Mouse (Mus musculus): ENCODE data around the gene Arhgef16. TPM values are rescaled to one million over a fixed set of nuclear protein-coding genes. Genes with fewer than 3 reads are reported as not detected.

Arhgef16 gene
- polyA plus RNA-seq, 1 experiment from 2014 or later = 0.32 TPM

DNA sequence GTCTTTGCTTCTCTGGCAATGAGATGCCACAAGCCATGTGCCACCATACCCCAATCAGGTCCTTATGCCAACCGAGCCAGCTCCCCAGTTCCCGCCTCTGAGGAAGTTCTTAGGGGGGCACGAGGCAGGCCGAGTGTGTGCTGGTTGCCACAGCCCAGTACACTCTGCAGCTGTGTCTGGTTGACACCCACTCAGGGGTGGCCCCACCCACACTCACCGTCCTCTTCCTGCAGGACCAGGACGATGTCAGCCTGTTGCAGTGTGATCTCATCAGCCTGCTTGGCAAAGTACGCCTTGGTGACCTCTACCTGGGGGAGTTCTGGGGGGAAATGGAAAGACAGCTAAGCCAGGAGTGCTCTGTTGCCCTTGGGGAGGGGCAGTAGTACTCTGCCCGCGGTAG is 22.0 kb downstream of the Arhgef16 start:
- H3K4me3 ChIP-seq (replicated peaks) = no peak overlapping the region
- no peaks in the 10 kb centered on the region for H3K4me1 ChIP-seq (replicated peaks)
- no peak overlapping the region for H3K9ac ChIP-seq (replicated peaks)
- 89% methylated on average over 9 of the region's 9 CpGs for WGBS
- H3K27me3 ChIP-seq = no peaks in the 10 kb centered on the region
- peaks cover 4% of the 10 kb centered on the region; the same call in 1 of the 2 replicates for H3K36me3 ChIP-seq
- no peak overlapping the region for H3K27ac ChIP-seq
- no peak overlapping the region for H3K4me2 ChIP-seq (replicated peaks)
- no peak for ATAC-seq
- no peaks in the 10 kb centered on the region for H3K9me3 ChIP-seq

DNA sequence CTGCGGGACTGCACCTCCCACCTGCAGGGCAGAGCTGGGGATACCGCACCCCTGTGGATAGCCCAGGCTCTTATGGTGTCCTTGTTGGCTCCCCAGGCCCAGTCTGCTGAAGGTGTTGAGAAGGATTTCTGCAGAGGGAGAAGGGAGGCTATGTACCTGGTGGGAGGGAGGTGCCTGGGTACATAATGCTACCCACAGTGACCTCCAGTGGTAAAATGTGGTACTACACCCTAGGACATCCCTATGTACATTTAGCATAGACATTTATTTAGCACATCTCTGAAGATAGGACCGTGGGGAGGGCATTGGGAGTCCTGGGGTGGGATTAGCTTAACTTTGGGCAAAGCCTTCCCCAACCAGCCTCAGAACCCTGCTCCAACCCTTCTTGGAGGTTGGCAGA is 28.5 kb downstream of the Arhgef16 start:
- no peaks in the 10 kb centered on the region for H3K4me1 ChIP-seq (replicated peaks)
- ATAC-seq = no peak
- no peak overlapping the region for H3K27ac ChIP-seq
- no peaks in the 10 kb centered on the region for H3K9me3 ChIP-seq
- H3K4me3 ChIP-seq (replicated peaks) = no peak overlapping the region
- WGBS = 56% methylated on average over 3 of the region's 3 CpGs
- no peaks in the 10 kb centered on the region for H3K27me3 ChIP-seq
- no peak overlapping the region for H3K4me2 ChIP-seq (replicated peaks)
- no peak overlapping the region for H3K9ac ChIP-seq (replicated peaks)
- H3K36me3 ChIP-seq = peaks cover 9% of the 10 kb centered on the region; the same call in 1 of the 2 replicates

DNA sequence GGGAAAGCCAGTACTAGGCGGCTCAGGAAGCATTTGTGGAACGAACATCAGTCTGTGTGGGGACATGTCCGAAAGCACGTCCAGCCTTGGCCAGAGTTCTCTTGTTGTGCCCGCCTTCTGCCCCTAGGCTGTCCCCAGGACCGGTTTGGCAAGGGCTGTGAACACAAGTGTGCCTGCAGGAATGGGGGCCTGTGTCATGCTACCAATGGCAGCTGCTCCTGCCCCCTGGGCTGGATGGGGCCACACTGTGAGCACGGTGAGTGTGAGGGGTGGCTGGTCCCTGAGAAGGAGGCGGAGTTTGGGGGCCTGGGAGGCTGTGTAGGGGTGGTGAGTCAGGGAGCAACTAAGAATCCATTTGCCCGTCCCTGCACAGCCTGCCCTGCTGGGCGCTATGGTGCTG is 32.0 kb downstream of the Arhgef16 start:
- Histone ChIP-seq H3K4me2 (replicated peaks) (no peak overlapping the region), H3K9me3 (no peaks in the 10 kb centered on the region), H3K4me1 (replicated peaks) (no peaks in the 10 kb centered on the region), H3K27ac (no peak overlapping the region), H3K9ac (replicated peaks) (no peak overlapping the region), H3K36me3 (peaks cover 8% of the 10 kb centered on the region; the same call in 1 of the 2 replicates), H3K27me3 (no peaks in the 10 kb centered on the region), H3K4me3 (replicated peaks) (no peak overlapping the region)
- 60% methylated on average over 10 of the region's 10 CpGs for WGBS
- no peak for ATAC-seq

DNA sequence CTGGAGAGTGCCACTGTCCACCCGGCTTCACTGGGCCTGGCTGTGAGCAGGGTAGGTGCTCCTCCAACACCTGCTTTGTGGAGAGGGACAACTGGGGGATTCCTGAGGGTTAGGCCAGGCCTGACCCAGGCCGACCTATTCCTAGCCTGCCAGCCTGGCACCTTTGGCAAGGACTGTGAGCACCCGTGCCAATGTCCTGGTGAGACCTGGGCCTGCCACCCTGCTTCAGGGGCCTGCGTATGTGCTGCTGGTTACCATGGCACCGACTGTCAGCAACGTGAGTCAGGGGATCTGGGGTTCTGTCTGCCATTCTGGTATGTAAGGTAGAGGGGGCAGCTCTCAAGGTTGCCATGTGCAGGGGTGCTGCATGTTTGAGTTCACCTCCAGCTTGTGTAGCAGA is 34.0 kb downstream of the Arhgef16 start:
- 87% methylated on average over 6 of the region's 6 CpGs for WGBS
- no peak for ATAC-seq
- H3K9ac ChIP-seq (replicated peaks) = no peak overlapping the region
- no peak overlapping the region for H3K4me3 ChIP-seq (replicated peaks)
- H3K36me3 ChIP-seq = peaks cover 8% of the 10 kb centered on the region
- no peak overlapping the region for H3K27ac ChIP-seq
- H3K27me3 ChIP-seq = no peaks in the 10 kb centered on the region
- no peaks in the 10 kb centered on the region for H3K4me1 ChIP-seq (replicated peaks)
- no peak overlapping the region for H3K4me2 ChIP-seq (replicated peaks)
- no peaks in the 10 kb centered on the region for H3K9me3 ChIP-seq

DNA sequence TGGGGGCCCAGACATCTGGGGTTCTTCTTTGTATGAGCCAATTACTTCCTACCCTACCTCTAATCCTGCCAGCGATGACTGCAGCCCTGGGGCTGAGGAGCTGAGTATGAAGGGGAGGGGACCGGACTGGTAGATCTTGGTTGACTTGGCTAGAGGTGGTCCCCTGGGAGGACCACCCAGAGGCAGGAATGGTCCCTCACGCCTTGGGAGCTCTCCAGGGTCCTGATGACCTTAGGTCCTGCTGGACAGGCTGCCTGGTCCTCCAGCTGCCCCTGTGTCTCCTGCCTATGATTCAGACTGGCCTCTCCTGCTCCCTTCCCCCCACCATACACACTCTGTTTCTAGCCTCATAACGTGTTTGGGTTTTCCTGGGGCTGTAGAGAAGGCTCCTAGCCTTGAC is 39.4 kb downstream of the Arhgef16 start:
- Histone ChIP-seq H3K9ac (replicated peaks) (no peak overlapping the region), H3K4me2 (replicated peaks) (no peak overlapping the region), H3K27ac (no peak overlapping the region), H3K4me3 (replicated peaks) (no peak overlapping the region), H3K27me3 (no peaks in the 10 kb centered on the region), H3K36me3 (peaks cover 5% of the 10 kb centered on the region; the same call in 1 of the 2 replicates), H3K9me3 (no peaks in the 10 kb centered on the region), H3K4me1 (replicated peaks) (no peaks in the 10 kb centered on the region)
- no peak for ATAC-seq
- 56% methylated on average over 4 of the region's 4 CpGs for WGBS

DNA sequence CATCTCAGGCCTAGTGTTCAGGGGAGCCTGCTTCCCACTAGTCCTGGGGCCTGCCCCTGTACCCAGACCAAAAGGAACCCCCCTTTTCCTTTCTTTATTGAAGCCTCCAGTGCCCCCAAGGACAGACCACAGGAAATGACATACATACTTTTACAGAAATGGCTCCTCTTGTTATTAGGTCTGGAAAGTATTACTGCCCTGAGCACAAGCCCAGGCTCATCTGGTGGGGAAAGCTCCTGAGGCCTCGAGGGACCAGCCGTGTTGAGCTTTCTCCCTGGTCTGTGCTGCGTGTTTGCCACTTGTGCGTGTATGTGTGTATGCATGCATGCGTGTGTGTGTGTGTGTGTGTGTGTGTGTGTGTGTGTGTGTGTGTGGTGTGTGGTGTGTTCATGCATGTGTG is 40.7 kb downstream of the Arhgef16 start:
- no peak overlapping the region for H3K4me2 ChIP-seq (replicated peaks)
- H3K27me3 ChIP-seq = no peaks in the 10 kb centered on the region
- H3K4me3 ChIP-seq (replicated peaks) = no peak overlapping the region
- ATAC-seq = no peak
- no peaks in the 10 kb centered on the region for H3K9me3 ChIP-seq
- H3K4me1 ChIP-seq (replicated peaks) = no peaks in the 10 kb centered on the region
- 92% methylated on average over 5 of the region's 5 CpGs for WGBS
- H3K9ac ChIP-seq (replicated peaks) = no peak overlapping the region
- H3K27ac ChIP-seq = no peak overlapping the region
- H3K36me3 ChIP-seq = peaks cover 5% of the 10 kb centered on the region; the same call in 1 of the 2 replicates

DNA sequence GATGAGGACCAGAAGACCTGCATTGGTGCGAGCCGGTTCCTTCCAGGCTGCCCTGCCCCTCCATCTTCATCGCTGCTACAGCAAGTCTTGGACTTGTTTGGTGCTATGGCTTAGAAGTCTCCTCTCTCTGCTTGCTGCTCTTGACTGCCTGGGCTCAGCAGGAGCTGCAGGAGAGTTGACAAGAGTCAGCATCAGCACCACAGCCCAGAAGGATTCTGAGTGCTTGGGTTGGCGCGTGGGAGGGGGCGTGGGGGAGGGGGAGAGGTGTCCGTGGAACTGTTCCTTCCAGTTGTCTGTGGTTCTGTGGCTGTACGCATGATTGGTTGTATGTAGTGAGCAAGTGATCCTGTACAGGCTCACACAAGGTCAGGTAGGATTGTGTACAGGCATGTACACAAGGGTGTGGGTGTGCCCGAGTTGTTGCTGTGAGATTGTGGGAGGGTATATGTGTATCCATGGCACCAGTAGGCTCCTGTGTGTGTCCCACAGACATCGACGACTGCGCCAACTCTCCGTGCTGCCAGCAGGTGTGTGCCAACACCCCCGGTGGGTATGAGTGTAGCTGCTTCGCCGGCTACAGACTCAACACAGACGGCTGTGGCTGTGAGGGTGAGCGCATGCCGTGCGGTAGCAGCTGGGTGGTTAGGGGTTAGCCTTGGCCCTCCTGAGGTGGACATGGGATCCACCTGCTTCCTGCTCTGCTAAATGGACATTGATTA is 48.8 kb downstream of the Arhgef16 start:
- no peaks in the 10 kb centered on the region for H3K9me3 ChIP-seq
- H3K27ac ChIP-seq = no peak overlapping the region
- no peak overlapping the region for H3K4me3 ChIP-seq (replicated peaks)
- no peak for ATAC-seq
- peaks cover 1% of the 10 kb centered on the region; the same call in 1 of the 2 replicates for H3K27me3 ChIP-seq
- 93% methylated on average over 20 of the region's 20 CpGs for WGBS
- H3K4me1 ChIP-seq (replicated peaks) = peaks cover 8% of the 10 kb centered on the region
- H3K4me2 ChIP-seq (replicated peaks) = no peak overlapping the region
- no peak overlapping the region for H3K9ac ChIP-seq (replicated peaks)
- no peaks in the 10 kb centered on the region for H3K36me3 ChIP-seq

DNA sequence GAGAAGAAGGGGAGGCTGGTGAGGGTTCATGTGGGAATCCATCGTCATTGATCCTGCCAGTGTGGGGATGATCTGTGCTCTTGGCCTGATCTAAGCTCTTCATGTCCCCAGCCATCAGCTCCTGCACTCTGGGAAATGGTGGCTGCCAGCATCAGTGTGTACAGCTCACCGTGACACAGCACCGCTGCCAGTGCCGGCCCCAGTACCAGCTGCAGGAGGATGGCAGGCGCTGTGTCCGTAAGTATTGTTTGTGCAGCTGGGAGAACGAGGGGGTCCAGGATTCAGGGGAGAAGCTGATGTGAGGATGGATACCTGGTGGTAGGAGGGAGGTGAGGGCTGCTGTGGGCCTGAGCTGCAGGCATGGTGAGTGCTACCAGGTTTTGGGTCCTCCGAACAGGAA is 52.2 kb downstream of the Arhgef16 start:
- Histone ChIP-seq H3K27me3 (peaks cover 4% of the 10 kb centered on the region; the same call in 1 of the 2 replicates), H3K36me3 (no peaks in the 10 kb centered on the region), H3K9ac (replicated peaks) (no peak overlapping the region), H3K4me2 (replicated peaks) (0 out of 2 replicates have a peak overlapping the region, but pooled peaks have one; percentile 9), H3K9me3 (no peaks in the 10 kb centered on the region), H3K27ac (0 out of 2 replicates have a peak overlapping the region, but pooled peaks have one; percentile 45), H3K4me1 (replicated peaks) (peaks cover 8% of the 10 kb centered on the region), H3K4me3 (replicated peaks) (no peak overlapping the region)
- ATAC-seq = no peak
- 61% methylated on average over 8 of the region's 8 CpGs for WGBS

DNA sequence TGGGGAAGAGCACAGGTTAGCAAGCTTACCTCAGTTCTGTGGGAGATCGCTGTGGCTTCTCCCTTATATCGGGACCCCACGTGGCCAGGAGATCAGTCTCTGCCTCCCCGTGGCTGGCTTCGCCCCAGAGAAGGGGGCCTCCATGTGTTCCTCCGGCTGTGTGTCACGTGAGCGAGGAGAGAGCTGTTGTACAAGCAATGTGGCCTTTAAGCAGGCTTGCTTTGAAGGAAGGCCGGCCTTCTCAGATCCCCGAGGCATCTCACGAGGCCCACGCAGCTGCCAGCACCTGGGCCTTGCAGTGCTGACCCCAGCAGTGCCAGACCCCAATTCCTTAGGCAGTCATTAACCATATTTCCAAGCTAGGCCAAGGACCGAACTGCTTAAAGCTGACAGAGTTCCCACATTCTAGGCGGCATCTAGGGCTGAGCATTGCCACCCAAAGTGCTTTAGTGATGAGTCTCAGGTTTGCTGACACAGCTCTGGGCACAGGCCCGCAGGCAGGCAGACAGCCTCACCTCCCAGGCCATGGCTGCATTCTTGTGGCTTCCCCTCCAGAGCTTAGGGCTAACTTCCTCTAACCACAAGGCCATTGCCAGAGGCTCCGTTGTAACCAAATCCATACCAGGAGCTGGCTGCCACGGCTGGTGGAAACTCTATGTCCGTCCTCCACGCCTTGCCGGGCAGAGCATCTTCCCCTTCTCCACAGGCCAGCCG is 53.2 kb downstream of the Arhgef16 start:
- Histone ChIP-seq H3K4me2 (replicated peaks) (no peak overlapping the region), H3K4me1 (replicated peaks) (peaks cover 8% of the 10 kb centered on the region), H3K36me3 (no peaks in the 10 kb centered on the region), H3K9me3 (no peaks in the 10 kb centered on the region), H3K4me3 (replicated peaks) (no peak overlapping the region), H3K27ac (no peak overlapping the region), H3K27me3 (peaks cover 4% of the 10 kb centered on the region; the same call in 1 of the 2 replicates), H3K9ac (replicated peaks) (0 out of 2 replicates have a peak overlapping the region, but pooled peaks have one; percentile 32)
- WGBS = 79% methylated on average over 21 of the region's 21 CpGs
- ATAC-seq = no peak

DNA sequence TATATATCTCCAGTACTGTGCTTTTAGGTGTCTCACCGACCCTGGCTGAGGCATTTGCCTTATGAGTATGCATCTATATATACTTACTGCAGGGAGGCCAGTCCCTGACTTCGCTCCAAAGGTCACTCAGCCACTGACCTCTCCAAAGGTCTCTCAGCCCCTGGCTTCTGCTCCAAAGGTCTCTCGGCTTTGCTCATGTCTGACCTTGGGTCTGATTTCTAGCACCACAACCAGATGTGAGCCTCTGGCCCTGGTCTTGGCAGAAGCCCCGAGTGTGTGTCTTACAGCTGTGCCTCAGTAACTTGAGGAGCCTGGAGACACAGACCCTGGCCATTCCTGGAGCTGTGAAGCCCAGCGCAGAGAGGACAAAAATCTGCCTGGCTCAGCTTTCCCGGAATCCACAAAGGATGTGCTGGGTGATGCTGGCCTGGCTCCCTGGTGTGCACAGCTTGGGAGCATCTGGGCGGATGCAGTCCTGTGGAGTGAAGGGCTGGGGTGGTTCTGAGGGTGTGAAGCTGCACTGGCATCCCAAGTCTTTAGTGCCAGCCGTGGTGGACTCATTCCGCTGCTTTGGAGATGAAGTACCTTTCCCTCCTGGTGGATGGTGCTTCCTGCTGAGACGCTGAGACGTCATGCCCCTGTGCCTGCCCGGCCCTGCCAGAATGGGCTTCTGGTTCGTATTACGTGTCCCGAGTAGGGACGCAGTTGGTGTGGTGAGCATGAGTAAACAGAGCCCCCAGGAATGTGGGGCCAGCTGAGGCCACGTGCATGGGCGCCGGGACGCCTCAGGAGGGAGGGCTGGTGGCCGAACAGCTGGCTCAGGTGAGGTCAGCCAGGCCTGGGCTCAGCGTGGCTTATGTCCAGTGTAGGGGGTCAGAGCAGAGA is 54.0 kb downstream of the Arhgef16 start:
- peaks cover 8% of the 10 kb centered on the region for H3K4me1 ChIP-seq (replicated peaks)
- H3K9ac ChIP-seq (replicated peaks) = no peak overlapping the region
- H3K4me2 ChIP-seq (replicated peaks) = no peak overlapping the region
- peaks cover 4% of the 10 kb centered on the region; the same call in 1 of the 2 replicates for H3K27me3 ChIP-seq
- no peaks in the 10 kb centered on the region for H3K36me3 ChIP-seq
- 41% methylated on average over 22 of the region's 22 CpGs for whole genome bisulfite sequencing
- ATAC-seq = no peak
- no peaks in the 10 kb centered on the region for H3K9me3 ChIP-seq
- no peak overlapping the region for H3K4me3 ChIP-seq (replicated peaks)
- H3K27ac ChIP-seq = no peak overlapping the region

DNA sequence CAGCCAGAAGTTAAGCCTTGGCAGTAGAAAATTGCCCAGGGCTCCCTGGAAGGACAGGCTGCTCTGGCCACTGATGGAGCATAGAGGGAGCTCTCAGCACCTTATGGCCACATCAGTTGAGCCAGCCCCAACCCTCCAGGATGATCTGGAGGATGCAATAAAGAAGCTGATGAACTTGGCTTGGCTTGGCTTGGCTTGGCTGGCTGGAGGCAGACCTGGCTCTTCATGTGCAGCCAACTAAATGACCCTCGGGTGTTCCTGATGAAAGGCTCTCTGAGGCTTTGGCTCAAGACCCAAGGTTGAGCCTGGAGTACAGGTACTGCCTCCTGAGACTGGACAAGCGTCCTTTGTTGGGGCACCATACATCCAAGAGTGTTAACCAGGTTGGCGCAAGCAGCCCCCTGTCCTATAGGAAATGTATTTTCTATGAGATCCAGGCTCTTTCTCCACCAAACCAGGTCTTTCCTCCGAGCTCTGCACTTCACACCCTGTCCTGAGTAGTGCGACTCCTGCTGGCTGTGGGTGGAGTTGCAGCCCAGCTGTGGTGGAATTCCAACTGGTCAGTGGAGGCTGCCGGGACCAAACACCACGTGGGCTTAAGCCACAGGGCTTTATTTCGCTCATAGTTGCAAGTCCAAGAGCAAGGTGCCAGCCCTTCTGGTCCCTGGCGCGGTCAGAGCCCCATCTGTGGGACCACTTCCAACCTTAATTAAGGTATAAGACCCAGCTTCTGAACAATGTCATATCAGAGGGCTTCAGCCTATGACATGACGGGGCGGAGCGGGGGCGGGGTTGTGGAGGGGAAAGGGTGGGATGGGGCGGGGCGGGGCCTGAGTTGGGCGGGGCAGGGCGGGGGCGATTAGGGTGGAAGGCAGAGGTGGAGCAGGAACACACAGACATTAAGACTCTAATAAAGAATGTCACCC is 55.1 kb downstream of the Arhgef16 start:
- Histone ChIP-seq H3K4me3 (replicated peaks) (no peak overlapping the region), H3K9ac (replicated peaks) (no peak overlapping the region), H3K27me3 (peaks cover 4% of the 10 kb centered on the region; the same call in 1 of the 2 replicates), H3K4me1 (replicated peaks) (peaks cover 8% of the 10 kb centered on the region), H3K4me2 (replicated peaks) (peak overlapping the region; percentile 34), H3K9me3 (no peaks in the 10 kb centered on the region), H3K27ac (no peak overlapping the region), H3K36me3 (no peaks in the 10 kb centered on the region)
- WGBS = 10% methylated on average over 19 of the region's 19 CpGs
- ATAC-seq = peak; percentile 32; the same call in 1 of the 2 replicates
